Mouse (Mus musculus) kidney, embryonic 15.5 days (tissue): ENCODE results near the gene Zkscan14. TPM values are rescaled to one million over a fixed set of nuclear protein-coding genes. Genes with fewer than 3 reads are reported as not detected.
"Not testable (repeated sequence)": the region's sequence is repeated elsewhere in the genome, so short reads cannot be mapped to it uniquely, and the experiment has no call there.

Source experiments
- ATAC-seq: fragments of 200-750 bp; cut with Nextera tagmentation; replicated peaks from 2 replicates; pipeline ENCODE4 v1.8.0; 2017; ENCODE audit warnings: moderate TSS enrichment; ENCODE audit not compliant: low FRiP score
- H3K27ac ChIP-seq: fragments of 300-500 bp; sonication (generic); 2 replicates; pipeline ENCODE4 v1.5.1; 2015; ENCODE audit warnings: mild to moderate bottlenecking, inconsistent platforms
- H3K27me3 ChIP-seq: fragments of 300-500 bp; sonication (generic); 2 replicates; pipeline ENCODE4 v1.6.1; 2015; ENCODE audit warnings: inconsistent platforms
- H3K36me3 ChIP-seq: fragments of 300-500 bp; sonication (generic); 2 replicates; pipeline ENCODE4 v1.6.1; 2015; ENCODE audit warnings: inconsistent platforms
- H3K4me1 ChIP-seq: fragments of 300-500 bp; sonication (generic); 2 replicates; pipeline ENCODE4 v1.6.1; 2015; ENCODE audit warnings: inconsistent platforms
- H3K4me2 ChIP-seq: fragments of 300-500 bp; sonication (generic); 2 replicates; pipeline ENCODE4 v1.6.1; 2015; ENCODE audit warnings: moderate library complexity, mild to moderate bottlenecking, inconsistent platforms
- H3K4me3 ChIP-seq: fragments of 300-500 bp; sonication (generic); replicated peaks from 2 replicates; pipeline ENCODE4 v1.5.1; 2015; ENCODE audit warnings: mild to moderate bottlenecking, inconsistent platforms
- H3K9ac ChIP-seq: fragments of 300-500 bp; sonication (generic); 2 replicates; pipeline ENCODE4 v1.6.1; 2015; ENCODE audit warnings: mild to moderate bottlenecking, inconsistent platforms
- H3K9me3 ChIP-seq: fragments of 300-500 bp; sonication (generic); replicated peaks from 2 replicates; pipeline ENCODE4 v1.6.1; 2016; ENCODE audit warnings: inconsistent platforms
- WGBS: fragments of 180-500 bp; shearing (Covaris S2); methylation state at CpG from one replicate; pipeline ENCODE4 v1.1.7; 2015; ENCODE audit warnings: mixed read lengths; 5-methylcytosine and 5-hydroxymethylcytosine counted together
- polyA plus RNA-seq: library from polyadenylated mRNA; unstranded; fragments of >200 nt; fragmentation: Nextera tagmentation; extraction: Ambion mirVana; gene quantifications from 2 replicates; pipeline ENCODE4 v1.2.1, GENCODE M21; 2015

Zkscan14 gene
- polyA plus RNA-seq, 1 experiment from 2014 or later = 9.9 TPM

GRCm38 (mm10) chr5:145218206-145218605, 16.5 kb upstream of the Zkscan14 start:
- 97% methylated on average over 21 of the region's 21 CpGs for WGBS
- peaks cover 67% of the 10 kb centered on the region for H3K36me3 ChIP-seq

DNA sequence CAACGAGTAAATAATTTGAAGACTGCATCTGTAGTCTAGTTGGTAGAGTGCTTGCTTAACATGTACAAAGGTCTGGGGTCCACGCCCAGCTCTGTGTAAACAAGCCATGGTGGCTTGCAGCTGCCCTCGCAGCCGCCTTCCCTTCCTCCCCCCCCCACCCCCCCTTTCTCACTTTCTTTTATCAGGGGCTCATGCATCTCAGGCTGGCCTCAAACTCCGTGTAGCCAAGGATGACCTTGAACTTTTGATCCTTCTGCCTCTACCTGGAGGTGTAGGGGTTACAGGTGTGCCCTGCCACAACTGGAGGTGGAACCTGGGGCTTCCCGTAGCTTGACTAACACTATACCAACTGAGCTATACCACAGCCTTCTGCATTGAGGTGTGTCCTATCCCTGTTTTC, 16.1 kb upstream of the Zkscan14 start:
- H3K9me3 ChIP-seq = no peaks in the 10 kb centered on the region
- no peaks in the 10 kb centered on the region for H3K27me3 ChIP-seq
- H3K36me3 ChIP-seq = peaks cover 72% of the 10 kb centered on the region
- no peak overlapping the region for H3K9ac ChIP-seq
- ATAC-seq = no peak
- WGBS = 91% methylated on average over 6 of the region's 6 CpGs
- no peaks in the 10 kb centered on the region for H3K4me1 ChIP-seq
- no peak overlapping the region for H3K4me2 ChIP-seq
- H3K27ac ChIP-seq = no peak overlapping the region
- no peak overlapping the region for H3K4me3 ChIP-seq

More at GRCm38 (mm10) chr5:145218206-145218605, 16.5 kb upstream of the Zkscan14 start:
- Histone ChIP-seq H3K27me3 (no peaks in the 10 kb centered on the region), H3K4me2 (no peak overlapping the region), H3K9me3 (no peaks in the 10 kb centered on the region), H3K4me1 (no peaks in the 10 kb centered on the region), H3K9ac (no peak overlapping the region), H3K27ac (no peak overlapping the region), H3K4me3 (no peak overlapping the region)
- no peak for ATAC-seq

DNA sequence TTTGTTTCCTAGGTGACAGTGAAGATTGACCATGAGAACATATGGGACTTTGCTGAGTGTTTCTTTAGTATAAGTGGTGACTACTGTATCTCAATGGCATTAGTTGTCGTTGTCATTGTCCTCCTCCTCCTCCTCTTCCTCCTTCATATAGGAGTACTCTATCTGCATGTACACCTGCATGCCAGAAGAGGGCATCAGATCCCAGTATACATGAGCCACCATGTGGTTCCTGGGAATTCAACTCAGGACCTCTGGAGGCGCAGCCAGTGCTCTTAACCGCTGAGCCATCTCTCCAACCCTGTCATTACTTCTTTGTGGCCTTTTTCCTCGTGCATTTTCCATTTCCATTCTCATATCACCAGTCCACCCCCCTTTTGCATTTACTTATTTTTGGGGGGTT, 13.0 kb upstream of the Zkscan14 start:
- Histone ChIP-seq H3K4me3 (no peak overlapping the region), H3K9ac (no peak overlapping the region), H3K4me2 (no peak overlapping the region), H3K27me3 (no peaks in the 10 kb centered on the region), H3K9me3 (no peaks in the 10 kb centered on the region), H3K36me3 (peaks cover 77% of the 10 kb centered on the region), H3K27ac (no peak overlapping the region), H3K4me1 (no peaks in the 10 kb centered on the region)
- ATAC-seq = no peak
- WGBS = 80% methylated on average over 4 of the region's 4 CpGs

DNA sequence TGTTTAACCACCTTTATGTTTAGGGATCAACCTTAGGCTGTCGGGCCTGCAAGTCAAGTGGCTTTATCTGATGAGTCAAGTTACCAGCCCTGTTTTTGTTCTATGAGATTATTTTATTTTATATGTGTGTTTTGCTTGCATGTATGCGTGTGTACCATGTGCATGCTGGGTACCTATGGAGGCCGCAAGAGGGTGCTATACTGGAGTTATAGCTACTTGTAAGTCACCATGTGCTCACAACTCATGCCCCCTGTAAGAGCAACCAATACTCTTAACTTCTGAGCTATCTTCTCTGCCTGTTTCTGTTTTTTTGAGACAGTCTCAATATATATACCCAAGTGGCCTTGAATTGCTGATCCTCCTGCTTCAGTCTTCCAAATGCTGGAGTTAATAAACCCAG, 11.8 kb upstream of the Zkscan14 start:
- H3K27ac ChIP-seq = no peak overlapping the region
- H3K4me2 ChIP-seq = no peak overlapping the region
- no peaks in the 10 kb centered on the region for H3K4me1 ChIP-seq
- H3K9ac ChIP-seq = no peak overlapping the region
- no peak for ATAC-seq
- peaks cover 75% of the 10 kb centered on the region for H3K36me3 ChIP-seq
- no peaks in the 10 kb centered on the region for H3K27me3 ChIP-seq
- no peak overlapping the region for H3K4me3 ChIP-seq
- no peaks in the 10 kb centered on the region for H3K9me3 ChIP-seq
- WGBS = 87% methylated on average over 3 of the region's 3 CpGs

DNA sequence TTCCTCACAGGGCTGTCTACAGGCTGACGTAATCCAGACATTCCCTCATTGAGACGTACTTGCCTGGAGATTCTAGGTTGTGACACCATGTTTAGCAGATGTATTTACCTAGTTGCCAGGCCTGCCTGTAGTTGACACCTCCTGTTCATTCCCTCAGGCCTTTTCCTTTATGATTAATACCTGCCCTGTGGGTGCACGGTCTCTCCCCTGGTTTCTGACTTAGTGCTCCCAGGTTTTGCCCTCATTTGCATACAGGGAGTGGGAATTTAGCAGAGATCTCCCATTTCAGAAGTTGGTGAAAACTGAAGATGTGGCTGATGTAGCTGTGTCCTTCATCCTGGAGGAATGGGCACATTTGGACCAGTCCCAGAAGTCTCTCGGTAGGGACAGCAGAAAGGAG, 10.5 kb upstream of the Zkscan14 start:
- WGBS = 94% methylated on average over 4 of the region's 4 CpGs
- no peak overlapping the region for H3K27ac ChIP-seq
- no peak for ATAC-seq

GRCm38 (mm10) chr5:145211340-145211739, 9.7 kb upstream of the Zkscan14 start:
- H3K27me3 ChIP-seq = no peaks in the 10 kb centered on the region
- no peak overlapping the region for H3K9ac ChIP-seq
- no peaks in the 10 kb centered on the region for H3K4me1 ChIP-seq
- no peak for ATAC-seq
- peaks cover 79% of the 10 kb centered on the region for H3K36me3 ChIP-seq
- no peaks in the 10 kb centered on the region for H3K9me3 ChIP-seq
- H3K27ac ChIP-seq = no peak overlapping the region
- WGBS = 93% methylated on average over 4 of the region's 4 CpGs
- H3K4me3 ChIP-seq = no peak overlapping the region
- no peak overlapping the region for H3K4me2 ChIP-seq

More for the DNA sequence above, 10.5 kb upstream of the Zkscan14 start:
- Histone ChIP-seq H3K27me3 (no peaks in the 10 kb centered on the region), H3K9me3 (no peaks in the 10 kb centered on the region), H3K9ac (no peak overlapping the region), H3K36me3 (peaks cover 73% of the 10 kb centered on the region), H3K4me1 (no peaks in the 10 kb centered on the region), H3K4me3 (no peak overlapping the region), H3K4me2 (no peak overlapping the region)

GRCm38 (mm10) chr5:145208391-145208790, 6.7 kb upstream of the Zkscan14 start:
- H3K27me3 ChIP-seq, H3K4me3 ChIP-seq, ATAC-seq, H3K9me3 ChIP-seq, H3K27ac ChIP-seq, H3K4me1 ChIP-seq, H3K9ac ChIP-seq, H3K4me2 ChIP-seq: not testable (repeated sequence)
- WGBS = 53% methylated on average over 11 of the region's 11 CpGs
- peaks cover 59% of the 10 kb centered on the region for H3K36me3 ChIP-seq

DNA sequence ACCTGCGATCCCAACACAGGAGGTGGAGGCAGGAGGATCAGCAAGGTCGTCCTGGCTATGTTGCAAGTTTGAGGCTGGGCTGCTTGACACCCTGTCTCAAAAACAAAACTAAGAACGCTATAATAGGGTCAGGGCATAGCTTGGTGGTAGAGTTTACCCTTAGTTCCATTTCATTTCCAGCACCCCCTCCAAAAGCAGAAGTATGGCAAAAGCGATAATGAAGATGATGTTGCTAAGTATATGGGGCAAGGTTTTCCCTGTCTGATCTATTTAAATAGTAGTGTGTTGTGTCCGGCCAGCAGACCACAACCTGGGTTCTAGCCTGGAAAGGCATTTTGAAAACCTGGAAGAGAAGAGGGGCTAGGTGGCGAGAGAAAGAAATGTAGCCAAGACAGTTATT, 6.3 kb upstream of the Zkscan14 start:
- Histone ChIP-seq H3K4me1 (peaks cover 13% of the 10 kb centered on the region), H3K4me2 (no peak overlapping the region), H3K27me3 (no peaks in the 10 kb centered on the region), H3K27ac (no peak overlapping the region), H3K9ac (no peak overlapping the region), H3K36me3 (peaks cover 54% of the 10 kb centered on the region), H3K9me3 (no peaks in the 10 kb centered on the region), H3K4me3 (no peak overlapping the region)
- ATAC-seq = no peak
- WGBS = 92% methylated on average over 6 of the region's 6 CpGs

- H3K9ac ChIP-seq = no peak overlapping the region
- no peak overlapping the region for H3K27ac ChIP-seq
- H3K4me2 ChIP-seq = no peak overlapping the region
- no peaks in the 10 kb centered on the region for H3K27me3 ChIP-seq
- no peak for ATAC-seq
- H3K36me3 ChIP-seq = peaks cover 49% of the 10 kb centered on the region
- H3K4me3 ChIP-seq = no peak overlapping the region
- H3K4me1 ChIP-seq = peaks cover 14% of the 10 kb centered on the region
- WGBS = 96% methylated on average over 6 of the region's 6 CpGs
- H3K9me3 ChIP-seq = no peaks in the 10 kb centered on the region
Observed at GRCm38 (mm10) chr5:145207385-145207784, 5.7 kb upstream of the Zkscan14 start.

DNA sequence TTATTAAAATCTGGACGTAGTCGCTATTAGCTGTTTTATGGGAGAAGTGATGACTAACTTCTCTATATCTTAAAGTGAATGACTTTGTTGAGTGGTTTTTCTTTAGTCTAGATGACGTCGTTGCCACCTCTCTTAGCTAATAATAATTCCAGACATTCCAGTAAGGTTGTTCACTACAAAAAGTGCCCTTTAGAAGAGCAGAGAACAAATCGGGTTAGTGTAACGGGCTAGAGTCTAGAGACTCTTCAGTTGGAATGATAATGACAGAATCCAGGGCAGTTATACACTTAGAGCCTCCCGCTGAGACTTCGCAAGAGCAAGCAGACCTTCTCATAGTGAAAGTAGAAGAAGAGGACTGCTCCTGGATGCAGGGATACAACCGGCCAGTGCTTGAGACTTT, 3.4 kb upstream of the Zkscan14 start:
- no peaks in the 10 kb centered on the region for H3K27me3 ChIP-seq
- H3K4me2 ChIP-seq = peak overlapping the region; percentile 72
- H3K27ac ChIP-seq = no peak overlapping the region
- H3K9me3 ChIP-seq = no peaks in the 10 kb centered on the region
- H3K9ac ChIP-seq = peak overlapping the region; percentile 47
- H3K4me3 ChIP-seq = peak overlapping the region; percentile 60
- H3K4me1 ChIP-seq = peaks cover 24% of the 10 kb centered on the region
- H3K36me3 ChIP-seq = peaks cover 26% of the 10 kb centered on the region
- 25% methylated on average over 9 of the region's 9 CpGs for WGBS
- no peak for ATAC-seq

DNA sequence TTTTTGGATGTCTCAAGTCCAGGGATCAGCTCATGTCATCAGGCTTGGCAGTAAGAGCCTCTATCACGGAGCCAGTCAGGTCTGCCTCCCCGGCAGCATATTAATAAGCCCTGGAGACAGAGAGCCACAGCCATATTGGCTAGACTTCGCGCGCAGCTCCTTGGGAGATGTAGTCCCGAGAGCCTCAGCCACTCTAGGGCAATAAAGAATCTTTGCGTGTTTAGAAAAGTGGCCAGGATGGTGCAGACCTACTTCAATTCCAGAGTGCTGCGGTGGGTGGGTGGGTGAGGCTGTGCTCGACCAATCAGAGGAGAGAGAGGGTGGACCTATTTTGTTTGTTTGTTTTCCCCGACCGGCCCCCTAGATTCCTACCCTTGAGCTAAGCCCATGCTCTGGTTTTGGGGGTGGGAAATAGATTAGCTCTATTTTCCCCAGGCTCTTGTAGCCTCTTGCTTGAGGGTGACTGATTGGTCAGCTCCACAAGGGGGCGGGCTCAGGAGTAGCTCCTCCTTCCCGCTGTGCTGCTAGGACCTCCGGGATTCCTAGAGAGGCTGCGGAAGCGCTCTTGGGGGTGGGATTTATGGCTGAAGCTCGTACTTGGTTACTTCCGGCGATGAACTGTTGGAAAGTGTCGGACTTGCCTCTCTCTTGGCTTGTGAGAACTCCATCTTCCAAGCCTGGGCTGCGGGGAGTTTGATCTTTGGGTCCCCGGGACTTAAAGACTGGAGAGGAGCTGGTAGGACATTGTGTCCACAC, 2.4 kb upstream of the Zkscan14 start, which contains the start of gene Zkscan5:
TSS of gene Zkscan5 (plus strand) at position 627 of the 756 bp plus-strand sequence.
- peak within 1 kb of the TSS; percentile 72 for H3K4me2 ChIP-seq
- H3K27ac ChIP-seq = peak within 1 kb of the TSS; percentile 94
- ATAC-seq = peak; percentile 98
- peak within 1 kb of the TSS; percentile 60 for H3K4me3 ChIP-seq
- H3K27me3 ChIP-seq = no peaks in the 10 kb centered on the region
- peak within 1 kb of the TSS; percentile 51 for H3K9ac ChIP-seq
- WGBS = under 1% methylated on average over 22 of the region's 22 CpGs
- no peaks in the 10 kb centered on the region for H3K9me3 ChIP-seq
- H3K36me3 ChIP-seq = peaks cover 17% of the 10 kb centered on the region
- H3K4me1 ChIP-seq = peaks cover 24% of the 10 kb centered on the region

DNA sequence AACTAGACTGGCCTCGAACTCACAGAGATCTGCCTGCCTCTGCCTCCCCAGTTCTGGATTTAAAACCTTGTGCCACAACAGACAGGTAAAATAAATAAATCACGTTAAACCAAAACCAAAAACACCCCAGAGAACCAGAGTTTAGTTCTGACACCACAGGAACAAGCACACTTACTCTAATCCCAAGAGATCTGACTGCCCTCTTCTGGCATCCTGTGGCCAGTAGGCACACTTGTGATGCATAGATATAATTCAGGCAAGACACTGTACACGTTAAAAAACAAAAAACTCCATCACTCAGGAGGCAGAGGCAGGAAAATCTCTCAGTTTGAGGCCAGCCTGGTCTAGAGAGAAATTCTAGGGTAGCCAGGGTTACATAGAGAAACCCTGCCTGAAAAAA, 778 bp upstream of the Zkscan14 start:
- no peak for ATAC-seq
- no peak overlapping the region for H3K27ac ChIP-seq
- H3K4me3 ChIP-seq = no peak overlapping the region
- peaks cover 24% of the 10 kb centered on the region for H3K4me1 ChIP-seq
- 56% methylated on average over 3 of the region's 3 CpGs for WGBS
- peaks cover 17% of the 10 kb centered on the region for H3K36me3 ChIP-seq
- H3K9ac ChIP-seq = no peak overlapping the region
- H3K27me3 ChIP-seq = no peaks in the 10 kb centered on the region
- no peak overlapping the region for H3K4me2 ChIP-seq
- H3K9me3 ChIP-seq = no peaks in the 10 kb centered on the region

- no peak for ATAC-seq
- peak overlapping the region; percentile 92 for H3K4me2 ChIP-seq
- H3K27me3 ChIP-seq = no peaks in the 10 kb centered on the region
- peaks cover 19% of the 10 kb centered on the region for H3K4me1 ChIP-seq
- H3K27ac ChIP-seq = no peak overlapping the region
- H3K36me3 ChIP-seq = peaks cover 24% of the 10 kb centered on the region
- H3K9me3 ChIP-seq = no peaks in the 10 kb centered on the region
- WGBS = 77% methylated on average over 7 of the region's 7 CpGs
- H3K4me3 ChIP-seq = peak overlapping the region; percentile 63
- H3K9ac ChIP-seq = no peak overlapping the region
Observed at GRCm38 (mm10) chr5:145200387-145200786, 1.3 kb downstream of the Zkscan14 start.
